Mouse (Mus musculus) layer of hippocampus, adult 8-10 months (tissue): ENCODE measurements at regions not wholly inside any gene's neighbourhood (a gene's known extent, or its start where the extent isn't known, plus 50 kb on each side); places are given as distances from the start of the nearest gene placed in this dataset.

Source experiments
- DNase-seq, 2 experiments: peaks; one replicate each; pipeline ENCODE4 v3.0.0; 2022; ENCODE audit warnings: low spot score in 2 of 2

DNA sequence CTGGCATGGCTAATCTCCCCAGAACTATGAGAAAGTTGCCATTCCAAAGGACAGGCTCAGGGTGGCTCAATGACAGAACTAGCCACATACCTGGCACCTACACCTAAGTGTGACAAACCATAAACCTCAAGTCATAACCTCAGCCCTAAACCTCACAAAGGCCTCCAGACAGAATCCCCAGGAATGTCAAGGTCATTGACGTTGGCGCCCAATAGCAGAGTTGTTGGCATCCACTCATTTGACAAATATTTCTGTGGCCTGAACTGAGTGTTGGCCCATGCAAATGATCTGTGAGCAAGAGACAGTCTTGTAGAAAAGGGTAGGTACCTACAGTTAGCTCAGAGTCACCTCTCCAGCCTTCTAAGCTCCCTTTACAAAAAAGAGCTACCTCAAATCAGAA lies 80.3 kb upstream of the Agap1 start:
- no peak for DNase-seq

DNA sequence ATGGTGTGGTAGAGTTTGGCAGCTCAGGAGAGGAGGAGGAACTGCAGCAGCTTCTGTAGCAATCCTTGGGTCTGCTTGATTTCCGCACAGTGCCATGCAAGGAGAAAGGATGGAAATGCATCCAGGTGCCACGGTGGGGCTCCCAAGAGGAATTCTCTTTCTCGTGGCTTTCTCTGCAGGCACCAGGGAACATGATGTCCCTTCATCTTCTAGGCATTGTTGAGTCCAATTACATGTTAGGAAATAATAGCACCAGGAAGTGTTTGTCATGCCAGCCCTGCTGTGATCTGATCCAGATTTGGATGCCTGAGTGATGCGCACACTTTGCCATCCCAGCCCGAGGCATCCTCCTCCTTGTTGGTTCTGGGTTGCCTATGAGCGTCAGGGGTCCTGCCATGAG lies 72.6 kb upstream of the Agap1 start:
- DNase-seq = no peak

DNA sequence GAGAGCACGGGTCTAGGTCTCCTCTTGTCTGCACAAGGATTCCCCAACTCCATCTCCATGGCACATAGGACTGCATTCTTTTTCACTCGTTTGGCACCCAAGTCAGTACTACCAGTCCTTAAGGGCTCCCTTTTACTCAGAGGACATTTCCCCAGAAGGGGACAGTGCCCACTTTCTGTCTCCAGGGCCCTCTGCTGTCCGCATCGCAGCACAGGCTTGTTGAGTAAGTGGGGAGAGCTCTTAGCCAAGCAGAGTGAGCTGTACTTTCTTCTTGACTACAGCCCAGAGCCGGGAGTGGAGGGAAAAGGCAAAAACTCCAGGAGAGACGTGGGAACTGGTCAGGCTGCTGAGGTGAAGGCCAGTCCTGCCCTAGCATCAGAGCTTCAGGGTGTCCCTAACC lies 69.5 kb upstream of the Agap1 start:
- DNase-seq = no peak

DNA sequence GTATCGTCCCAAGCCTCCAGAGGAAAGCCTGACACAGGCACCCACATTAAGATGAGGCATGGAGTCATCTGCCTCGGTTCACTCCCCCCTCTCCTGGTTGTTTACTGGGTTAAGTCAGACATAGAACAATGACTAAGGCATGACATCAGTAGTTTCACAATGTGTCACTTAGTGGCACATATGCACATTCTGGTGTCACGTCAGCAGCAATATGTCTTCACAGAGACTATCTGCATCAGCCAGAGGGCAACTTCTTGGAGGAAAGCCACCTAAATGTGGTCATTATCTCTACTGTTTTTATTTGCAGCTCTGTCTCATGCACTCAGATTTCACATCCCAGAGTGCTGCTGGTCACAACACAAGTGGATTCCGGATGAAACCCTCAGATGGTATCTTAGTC lies 61.9 kb upstream of the Agap1 start:
- no peak for DNase-seq

DNA sequence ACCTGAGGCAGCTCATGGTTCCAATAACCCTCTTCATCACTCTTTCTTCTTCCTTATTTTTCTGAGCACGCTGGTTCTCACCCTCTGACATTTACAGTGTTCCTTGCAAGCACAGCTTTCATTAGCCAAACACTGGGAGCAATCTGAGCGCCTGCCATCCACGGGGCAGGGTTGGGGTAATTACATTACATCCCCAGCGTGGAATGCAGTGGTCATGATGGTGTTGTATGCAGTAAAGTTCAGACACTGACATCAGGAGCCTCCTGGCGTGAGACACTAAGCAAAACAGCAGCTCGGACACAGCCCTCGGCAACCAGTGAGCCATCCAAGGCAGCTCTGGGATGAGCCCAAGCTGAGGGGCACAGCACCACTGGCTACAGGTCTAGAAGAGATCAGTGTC lies 60.1 kb upstream of the Agap1 start:
- DNase-seq = no peak

DNA sequence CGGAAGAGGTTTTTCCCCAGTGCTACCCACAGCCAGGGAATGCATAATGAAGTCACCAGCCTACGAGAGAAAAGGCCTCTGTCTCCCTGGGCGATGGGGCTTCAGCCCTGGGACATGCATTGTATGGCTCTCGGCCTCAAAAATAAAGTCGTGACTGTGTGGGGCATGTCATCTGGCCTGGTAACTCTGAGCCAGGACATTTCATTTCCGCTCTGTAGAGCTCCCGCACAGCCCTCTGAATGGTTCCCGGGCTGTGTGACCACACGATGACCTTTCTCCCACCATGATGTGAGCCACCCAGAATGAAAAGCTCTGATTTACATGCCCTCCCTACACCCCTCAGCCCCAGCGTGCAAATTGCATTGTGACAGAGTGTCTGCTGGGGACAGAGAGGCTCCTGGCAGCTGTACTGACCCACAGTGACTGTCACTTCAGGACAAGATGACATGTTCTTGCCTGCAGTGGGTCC lies 53.8 kb upstream of the Agap1 start:
- DNase-seq = peak; percentile 19 to 42

DNA sequence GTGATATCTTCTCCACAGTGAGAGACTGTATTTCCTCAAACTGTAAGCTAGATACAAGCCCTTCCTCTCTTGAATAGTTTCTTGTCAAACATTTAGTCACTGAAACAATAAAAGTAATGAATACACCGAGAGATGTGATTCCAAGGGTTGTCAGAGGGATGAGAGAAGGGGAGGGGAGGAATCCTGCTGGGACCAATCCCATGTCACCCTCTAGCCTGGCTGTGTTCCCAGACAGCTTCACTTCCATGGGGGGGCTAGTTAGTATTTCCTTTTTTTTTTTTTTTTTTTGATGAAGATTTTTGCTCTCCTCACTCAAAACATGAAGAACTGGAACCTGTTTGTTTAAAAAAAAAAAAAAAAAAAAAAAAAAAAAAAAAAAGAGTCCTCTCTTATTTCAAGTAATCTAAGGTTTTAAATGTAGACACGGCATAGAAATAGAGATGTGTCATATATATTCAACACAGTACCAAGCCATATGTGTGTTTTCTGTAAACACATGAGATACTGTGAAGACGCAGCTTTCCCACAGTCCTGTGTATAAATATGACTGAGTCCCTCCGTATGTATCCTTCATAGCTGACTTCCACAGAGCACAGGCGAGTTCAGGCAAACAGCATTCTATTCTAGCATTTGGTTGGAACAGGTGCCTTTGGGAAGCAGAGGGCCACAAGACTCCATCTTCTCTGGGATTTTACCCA lies 51.9 kb upstream of the Agap1 start:
- DNase-seq = no peak

DNA sequence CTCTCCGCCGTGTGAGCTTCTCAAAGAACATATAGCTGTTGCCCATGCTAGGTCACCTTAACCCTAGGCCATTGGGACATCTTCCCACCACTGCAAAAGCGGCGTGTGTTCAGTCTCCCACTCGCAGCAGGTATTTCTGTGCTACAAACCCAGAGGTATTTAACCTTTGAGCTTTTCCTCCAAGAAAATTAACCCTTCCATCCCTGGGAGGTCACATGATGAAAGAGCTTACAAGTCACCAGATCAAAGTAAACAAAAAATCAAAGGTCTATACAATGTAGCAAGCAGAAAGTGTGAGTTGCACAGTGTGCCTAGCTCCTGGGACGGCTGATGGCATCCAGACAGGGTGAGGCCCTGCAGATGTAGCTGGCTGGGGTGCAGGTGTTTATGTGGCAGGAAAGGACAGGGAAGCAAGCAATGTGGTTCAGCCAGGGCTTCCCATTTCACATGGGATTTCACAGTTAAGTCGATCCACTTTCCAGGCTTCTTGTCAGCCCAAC lies 51.0 kb upstream of the Agap1 start:
- DNase-seq = no peak
